Mouse (Mus musculus) bone marrow, adult 2 months (tissue): ENCODE data around the gene Washc2. TPM values are rescaled to one million over a fixed set of nuclear protein-coding genes. Genes with fewer than 3 reads are reported as not detected.
A peak's percentile ranks its signal among the peaks of the same experiment; 100 is the strongest.
"Not testable (repeated sequence)": the region's sequence is repeated elsewhere in the genome, so short reads cannot be mapped to it uniquely, and the experiment has no call there.

ENCODE experiments used
- H3K27ac ChIP-seq: fragments of 200-500 bp; 2 replicates; pipeline ENCODE4 v1.5.1; 2012; ENCODE audit warnings: low read depth, mild to moderate bottlenecking, control low read depth, inconsistent platforms, low read length; ENCODE audit not compliant: control insufficient read depth, poor library complexity, insufficient read depth
- H3K4me1 ChIP-seq: fragments of 200-500 bp; 2 replicates; pipeline ENCODE4 v1.6.1; 2011; ENCODE audit warnings: low read length; ENCODE audit not compliant: control insufficient read depth, insufficient read depth
- H3K4me3 ChIP-seq: fragments of 200-500 bp; replicated peaks from 2 replicates; pipeline ENCODE3; 2011; ENCODE audit warnings: mild to moderate bottlenecking, low read depth, low read length, control low read depth; ENCODE audit not compliant: control insufficient read depth
- CTCF ChIP-seq: fragments of 200-500 bp; IDR thresholded peaks from 2 replicates; pipeline ENCODE4 v1.5.1; 2011; ENCODE audit warnings: low read length, control low read depth; ENCODE audit not compliant: control insufficient read depth, insufficient read depth
- POLR2A ChIP-seq: fragments of 200-500 bp; IDR thresholded peaks from 2 replicates; pipeline ENCODE4 v1.6.1; 2011; ENCODE audit warnings: low read depth, mild to moderate bottlenecking, control low read depth, low read length, borderline replicate concordance; ENCODE audit not compliant: control insufficient read depth
- WGBS: fragments of 180-500 bp; shearing (Covaris S2); methylation state at CpG from one replicate; pipeline ENCODE4 v1.1.7; 2018; 5-methylcytosine and 5-hydroxymethylcytosine counted together
- polyA plus RNA-seq: library from polyadenylated mRNA; stranded (reverse); fragments of >200 nt; gene quantifications from 2 replicates; pipeline ENCODE4 v1.2.4, GENCODE M21; 2011; ENCODE audit warnings: low replicate concordance; ENCODE audit not compliant: missing spikeins, insufficient read depth, insufficient read length

Washc2 gene
- polyA plus RNA-seq, 1 experiment = 39.4 TPM

DNA sequence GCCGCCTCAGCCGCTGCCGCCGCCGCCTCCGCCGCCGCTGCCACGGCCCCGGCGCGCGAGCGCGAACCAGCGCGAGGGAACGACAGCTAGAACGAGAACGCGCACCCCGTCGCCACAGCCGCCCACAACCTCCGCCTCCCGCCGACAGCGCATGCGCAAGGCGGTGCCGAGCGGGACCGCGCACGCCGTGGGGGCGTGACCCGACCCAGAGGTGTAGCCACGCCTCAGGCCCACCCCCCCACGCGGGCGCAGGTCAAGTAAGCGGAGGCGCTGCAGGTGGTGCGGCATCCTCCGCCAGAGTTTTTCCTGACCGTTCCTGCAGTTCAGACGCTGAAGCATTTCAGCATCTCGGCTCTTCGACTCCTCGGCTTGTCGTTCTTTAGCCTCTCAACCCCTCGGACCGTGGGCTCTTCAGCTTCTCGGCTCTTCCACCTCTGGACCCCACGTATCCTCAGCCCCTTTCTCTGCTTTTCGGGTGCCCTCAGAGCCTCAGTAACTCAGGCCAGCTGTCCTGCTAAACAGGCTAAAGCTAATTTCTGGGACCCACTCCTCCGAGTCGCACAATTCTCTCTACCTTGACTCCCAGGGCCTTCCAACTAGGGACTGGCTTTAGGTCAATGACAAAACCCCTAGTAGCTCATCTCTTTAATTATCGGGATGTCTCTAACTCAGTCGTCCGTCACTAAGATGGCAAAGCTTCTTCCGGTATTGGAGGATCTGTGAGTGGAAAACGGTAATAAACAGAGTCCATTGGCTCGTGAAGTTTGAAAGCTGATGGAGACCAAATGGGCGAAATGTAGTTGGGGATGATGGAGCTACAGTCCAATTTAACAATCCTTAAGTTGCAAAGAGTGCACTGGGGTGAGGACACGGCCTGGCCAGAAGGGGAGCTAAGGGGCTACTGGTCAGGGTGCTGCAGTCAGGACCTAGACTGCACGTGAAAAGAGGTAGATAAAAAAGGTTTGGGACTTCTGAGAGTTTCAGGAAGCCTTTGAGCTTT is 14.1 kb upstream of the Washc2 start, which contains the start of gene Tmcc1:
Tmcc1 (minus strand) TSS at position 93 of the 1,000 bp plus-strand sequence.
- 2% methylated on average over 68 of the region's 68 CpGs for WGBS
- Histone ChIP-seq H3K4me3 (peak within 1 kb of the TSS; percentile 84), H3K27ac (peak within 1 kb of the TSS; percentile 70), H3K4me1 (no peaks in the 10 kb centered on the region; the same call in 1 of the 2 replicates)
- no peak for TF ChIP-seq CTCF
- peak; percentile 66 for TF ChIP-seq POLR2A

DNA sequence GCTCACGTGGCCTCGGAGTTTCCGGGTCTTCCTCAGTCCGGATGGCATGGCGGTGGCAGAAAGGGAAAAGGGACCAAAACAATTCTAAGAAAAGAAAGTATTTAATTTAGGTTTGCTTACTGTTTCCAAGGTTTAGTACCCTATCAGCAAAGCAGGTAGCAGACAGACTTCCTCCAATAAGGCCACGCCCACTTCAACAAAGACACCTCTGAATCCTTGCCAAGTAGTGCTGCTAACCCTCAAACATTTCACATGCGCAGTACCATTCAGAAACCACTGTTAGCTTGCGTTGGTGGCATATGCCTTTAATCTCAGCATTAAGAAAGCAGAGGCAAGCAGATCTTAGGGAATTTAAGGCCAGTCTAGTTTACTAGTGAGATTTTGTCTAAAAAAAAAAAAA is 12.0 kb upstream of the Washc2 start:
- H3K27ac ChIP-seq = no peak overlapping the region
- 80% methylated on average over 8 of the region's 8 CpGs for WGBS
- TF ChIP-seq POLR2A (no peak), CTCF (no peak)
- no peak overlapping the region for H3K4me3 ChIP-seq
- no peaks in the 10 kb centered on the region; the same call in 1 of the 2 replicates for H3K4me1 ChIP-seq

DNA sequence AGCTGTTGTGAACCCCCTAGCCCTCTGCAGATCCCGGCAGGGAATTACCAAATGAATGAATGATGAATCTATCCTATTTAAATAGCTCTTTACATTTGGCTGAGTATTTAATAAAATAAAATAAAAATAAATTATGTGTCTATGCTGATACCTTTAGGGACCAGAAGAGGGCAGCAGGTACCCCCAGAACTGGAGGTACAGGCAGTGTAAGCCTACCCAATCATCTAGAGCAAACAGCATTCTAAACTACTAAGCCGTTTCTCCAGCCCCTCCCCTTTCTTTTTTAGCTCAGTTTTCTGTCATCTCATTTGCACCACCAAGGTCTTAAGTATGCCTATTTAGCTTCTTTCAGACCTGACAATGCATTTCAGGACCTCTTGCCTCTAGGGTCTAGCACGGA is 9.7 kb upstream of the Washc2 start:
- H3K27ac ChIP-seq = no peak overlapping the region
- WGBS = 29% methylated on average over 3 of the region's 3 CpGs
- H3K4me1 ChIP-seq = no peaks in the 10 kb centered on the region; the same call in 1 of the 2 replicates
- no peak overlapping the region for H3K4me3 ChIP-seq
- TF ChIP-seq POLR2A (no peak), CTCF (peak; percentile 48)

DNA sequence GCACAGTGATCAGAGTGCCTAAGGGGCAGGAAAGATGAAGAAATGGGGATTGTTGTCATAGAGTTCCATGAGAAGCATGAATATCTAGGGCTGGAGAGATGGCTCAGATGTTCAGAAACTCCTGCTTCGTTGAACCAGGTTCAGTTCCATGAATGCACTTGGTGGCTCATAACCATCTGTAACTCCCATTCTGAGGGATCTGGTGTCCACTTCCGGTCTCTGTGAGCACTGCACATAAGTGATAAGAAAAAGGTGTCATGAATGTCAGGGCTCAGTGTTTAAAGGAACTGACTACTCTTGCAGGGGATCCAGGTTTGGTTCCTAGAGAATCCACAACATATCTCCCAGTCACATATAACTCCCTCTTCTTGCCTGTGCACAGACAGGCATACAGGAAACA is 8.2 kb upstream of the Washc2 start:
- WGBS = 48% methylated on average over 2 of the region's 2 CpGs
- no peak overlapping the region for H3K4me3 ChIP-seq
- H3K27ac ChIP-seq = no peak overlapping the region
- TF ChIP-seq CTCF (no peak), POLR2A (no peak)
- H3K4me1 ChIP-seq = no peaks in the 10 kb centered on the region; the same call in 1 of the 2 replicates

DNA sequence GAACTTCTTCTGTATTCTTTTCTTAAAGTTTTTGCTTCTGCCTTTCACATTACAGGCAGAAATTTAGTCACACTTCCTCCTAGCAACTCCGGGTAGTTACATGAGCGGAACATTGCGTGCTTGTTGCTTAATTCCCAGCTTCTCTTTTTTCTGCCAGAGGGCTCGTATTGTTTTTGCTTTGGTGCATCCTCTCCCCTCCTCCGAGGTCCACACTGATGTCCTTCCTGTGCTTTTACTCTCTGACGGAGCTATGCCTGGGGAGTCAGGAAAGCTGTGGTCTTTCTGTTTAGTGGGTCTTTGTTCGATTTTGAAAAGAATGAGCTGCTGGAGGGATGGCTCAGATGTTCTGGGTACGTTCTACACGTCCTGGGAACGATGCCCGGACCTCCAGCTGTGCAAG is 19.9 kb downstream of the Washc2 start:
- H3K27ac ChIP-seq = peak overlapping the region; percentile 79
- TF ChIP-seq POLR2A (no peak), CTCF (no peak)
- H3K4me1 ChIP-seq = no peaks in the 10 kb centered on the region; the same call in 1 of the 2 replicates
- H3K4me3 ChIP-seq = peak overlapping the region; percentile 31
- 27% methylated on average over 11 of the region's 11 CpGs for WGBS

DNA sequence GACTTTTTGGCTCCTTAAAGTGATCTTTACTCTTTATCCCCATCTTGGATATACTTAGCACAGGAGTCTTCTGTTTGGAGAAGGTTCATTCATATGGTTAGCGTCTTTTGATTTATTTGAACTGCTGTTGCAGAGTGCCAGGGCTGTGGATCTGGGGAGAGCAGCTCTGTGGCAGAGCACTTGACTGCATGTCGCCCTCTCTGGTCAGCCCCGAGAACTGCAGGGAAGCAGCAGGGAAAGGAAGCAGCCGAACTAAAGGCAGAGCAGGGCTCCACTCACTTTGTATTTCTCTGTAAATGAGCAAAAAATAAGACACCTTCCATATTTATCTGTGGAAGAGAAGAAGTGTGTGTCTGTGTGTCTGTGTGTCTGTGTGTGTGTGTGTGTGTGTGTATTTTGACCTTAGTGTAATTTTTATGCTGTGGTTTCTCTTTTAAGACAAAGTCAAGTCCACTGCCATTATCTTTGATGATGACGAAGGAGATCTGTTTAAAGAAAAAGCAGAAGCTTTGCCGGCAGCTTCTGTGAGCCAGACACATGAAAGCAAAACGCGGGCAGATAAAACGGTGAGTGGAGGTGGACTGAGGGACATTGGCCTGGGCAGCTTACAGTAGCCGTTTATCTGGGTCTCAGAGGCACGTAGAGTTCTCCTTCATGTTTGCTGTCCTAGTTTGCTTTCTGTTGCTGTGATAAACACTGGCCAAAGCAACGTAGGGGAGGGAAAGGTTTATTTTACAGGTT is 21.1 kb downstream of the Washc2 start:
- TF ChIP-seq CTCF (peak; percentile 97), POLR2A (no peak)
- 38% methylated on average over 12 of the region's 12 CpGs for WGBS
- Histone ChIP-seq H3K4me3 (peak overlapping the region; percentile 29), H3K4me1 (no peaks in the 10 kb centered on the region; the same call in 1 of the 2 replicates), H3K27ac (peak overlapping the region; percentile 68)

DNA sequence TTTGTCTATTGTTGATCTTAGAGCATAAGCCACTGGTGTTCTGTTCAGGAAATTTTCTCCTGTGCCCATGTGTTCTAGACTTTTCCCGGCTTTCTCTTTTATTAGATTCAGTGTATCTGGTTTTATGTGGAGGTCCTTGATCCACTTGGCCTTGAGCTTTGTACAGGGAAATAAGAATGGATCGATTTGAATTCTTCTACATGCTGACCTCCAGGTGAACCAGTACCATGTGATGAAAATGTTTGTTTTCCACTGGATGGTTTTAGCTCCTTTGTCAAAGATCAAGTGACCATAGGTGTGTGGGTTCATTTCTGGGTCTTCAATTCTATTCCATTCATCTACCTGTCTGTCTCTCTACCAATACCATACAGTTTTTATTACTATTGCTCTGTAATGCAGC is 27.0 kb downstream of the Washc2 start:
- 86% methylated on average over 2 of the region's 2 CpGs for WGBS

DNA sequence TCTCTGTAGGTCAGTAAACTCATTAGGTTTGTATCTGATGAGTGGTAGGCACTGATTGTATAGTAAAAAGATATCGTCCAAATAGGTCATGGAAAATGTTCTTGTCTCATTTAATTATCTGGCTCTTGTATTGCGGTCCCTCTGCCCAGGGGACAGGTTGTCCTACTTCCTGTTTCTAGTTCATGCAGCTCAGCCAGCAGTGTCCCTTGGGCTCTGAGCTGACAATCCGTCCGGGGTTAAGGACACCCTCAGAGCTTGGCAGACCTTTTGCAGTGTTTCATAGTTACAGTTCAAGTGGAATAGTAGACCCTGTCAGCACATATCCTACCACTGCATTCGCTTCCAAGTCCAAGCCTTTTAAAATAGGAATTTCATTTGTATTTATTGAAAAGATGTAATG is 27.5 kb downstream of the Washc2 start:
- WGBS = 90% methylated on average over 5 of the region's 5 CpGs
- Histone ChIP-seq H3K27ac (no peak overlapping the region), H3K4me3 (no peak overlapping the region), H3K4me1 (no peaks in the 10 kb centered on the region)
- no peak for TF ChIP-seq POLR2A
- TF ChIP-seq CTCF = no peak

More for the DNA sequence above, 27.0 kb downstream of the Washc2 start:
- not testable (repeated sequence) for H3K4me3 ChIP-seq, H3K27ac ChIP-seq, H3K4me1 ChIP-seq

DNA sequence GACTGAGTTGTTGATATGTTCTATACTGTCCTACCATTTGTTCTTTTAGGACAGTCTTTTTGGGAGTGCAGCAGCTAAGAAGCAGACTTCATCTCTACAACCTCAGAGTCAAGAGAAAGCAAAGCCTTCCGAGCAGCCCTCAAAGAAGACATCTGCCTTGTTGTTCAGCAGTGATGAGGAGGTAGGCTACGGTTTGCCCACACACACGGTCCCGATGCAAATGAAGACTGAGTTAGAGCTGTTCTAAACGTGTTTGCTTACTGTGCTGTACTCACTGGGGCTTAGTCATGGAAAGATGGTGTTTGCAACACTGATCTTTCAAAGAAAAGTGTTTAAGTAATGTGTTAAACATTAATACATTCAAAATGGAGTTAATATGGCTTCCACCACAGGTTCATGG is 30.2 kb downstream of the Washc2 start:
- 78% methylated on average over 5 of the region's 5 CpGs for WGBS
- TF ChIP-seq CTCF (no peak), POLR2A (no peak)
- no peak overlapping the region for H3K27ac ChIP-seq

More for the DNA sequence above, 30.2 kb downstream of the Washc2 start:
- H3K4me3 ChIP-seq = no peak overlapping the region
- no peaks in the 10 kb centered on the region for H3K4me1 ChIP-seq
